Mouse (Mus musculus): Measurements from ENCODE around the gene Rasgrp3.
A peak's percentile ranks its signal among the peaks of the same experiment; 100 is the strongest.

Gene Rasgrp3

DNA sequence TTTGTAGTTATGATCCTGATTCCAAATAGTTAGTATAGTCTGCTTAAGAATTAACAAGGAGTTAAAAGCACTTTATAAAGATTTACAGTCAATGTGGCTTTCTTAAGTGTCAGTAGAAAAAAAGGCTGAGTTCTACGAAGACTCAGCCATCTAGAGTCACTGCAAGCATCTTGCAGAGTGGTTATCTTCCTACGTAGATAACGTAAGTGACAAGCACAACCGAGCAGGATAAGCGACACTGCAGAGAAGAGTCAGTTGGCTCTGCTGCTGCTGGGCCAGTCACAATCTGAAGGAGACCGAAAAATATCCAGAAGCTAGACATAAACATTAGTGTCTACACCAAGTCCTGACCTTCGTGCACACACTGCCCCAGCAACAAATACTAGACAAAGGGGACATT is 107.7 kb downstream of the Rasgrp3 start:
- no peak for DNase-seq

DNA sequence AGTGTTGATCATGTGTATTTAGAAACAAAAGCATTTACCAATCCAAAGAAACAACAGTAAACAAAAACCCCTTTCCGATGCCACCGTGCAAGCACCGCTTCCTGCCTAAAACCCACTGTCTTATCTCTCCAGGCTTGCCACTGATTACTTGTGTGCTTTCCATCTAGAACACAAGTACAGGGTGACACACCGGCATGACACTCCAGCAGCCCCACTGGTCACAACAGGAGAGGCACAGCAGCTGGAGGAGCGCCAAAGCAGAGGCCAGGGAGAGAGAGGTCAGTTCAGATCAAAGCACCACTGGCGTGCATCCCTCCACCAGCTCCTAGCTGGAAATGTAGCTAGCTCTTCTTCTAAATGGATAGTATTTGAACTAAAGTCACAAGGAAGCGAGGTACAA is 108.6 kb downstream of the Rasgrp3 start:
- peak in 1 of 2 experiments; percentile 26 for DNase-seq

DNA sequence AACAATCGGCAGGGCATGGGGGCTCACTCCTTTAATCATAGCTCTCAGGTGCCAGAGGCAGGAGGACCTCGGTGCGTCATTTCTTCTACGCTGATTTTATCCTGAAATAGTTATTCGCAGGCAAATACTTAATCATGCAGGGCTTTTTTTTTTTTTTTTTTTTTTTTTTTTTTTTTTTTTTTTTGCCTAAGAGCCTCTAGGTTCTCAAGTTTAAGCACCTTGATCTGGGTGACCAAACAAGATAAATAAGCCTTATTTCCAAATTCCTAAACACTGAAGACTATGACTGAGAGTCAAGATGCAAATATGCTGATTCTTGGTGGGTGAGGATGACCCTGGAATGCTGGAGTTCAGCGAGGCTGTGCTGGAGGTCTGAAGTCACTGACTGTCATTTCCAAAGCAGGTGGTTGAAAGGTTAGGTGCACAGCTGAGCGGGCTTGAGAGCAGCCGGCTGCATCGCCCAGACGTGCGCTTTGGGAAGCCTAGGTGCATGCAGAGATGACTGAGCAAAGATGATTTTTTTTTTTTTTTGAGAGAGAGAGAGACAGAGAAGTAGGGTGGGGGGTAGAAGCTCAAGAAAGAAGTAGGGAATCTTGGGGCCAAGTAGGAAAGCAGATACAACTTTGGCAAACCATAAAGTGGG is 115.2 kb downstream of the Rasgrp3 start:
- DNase-seq = peak; percentile 34 to 55

DNA sequence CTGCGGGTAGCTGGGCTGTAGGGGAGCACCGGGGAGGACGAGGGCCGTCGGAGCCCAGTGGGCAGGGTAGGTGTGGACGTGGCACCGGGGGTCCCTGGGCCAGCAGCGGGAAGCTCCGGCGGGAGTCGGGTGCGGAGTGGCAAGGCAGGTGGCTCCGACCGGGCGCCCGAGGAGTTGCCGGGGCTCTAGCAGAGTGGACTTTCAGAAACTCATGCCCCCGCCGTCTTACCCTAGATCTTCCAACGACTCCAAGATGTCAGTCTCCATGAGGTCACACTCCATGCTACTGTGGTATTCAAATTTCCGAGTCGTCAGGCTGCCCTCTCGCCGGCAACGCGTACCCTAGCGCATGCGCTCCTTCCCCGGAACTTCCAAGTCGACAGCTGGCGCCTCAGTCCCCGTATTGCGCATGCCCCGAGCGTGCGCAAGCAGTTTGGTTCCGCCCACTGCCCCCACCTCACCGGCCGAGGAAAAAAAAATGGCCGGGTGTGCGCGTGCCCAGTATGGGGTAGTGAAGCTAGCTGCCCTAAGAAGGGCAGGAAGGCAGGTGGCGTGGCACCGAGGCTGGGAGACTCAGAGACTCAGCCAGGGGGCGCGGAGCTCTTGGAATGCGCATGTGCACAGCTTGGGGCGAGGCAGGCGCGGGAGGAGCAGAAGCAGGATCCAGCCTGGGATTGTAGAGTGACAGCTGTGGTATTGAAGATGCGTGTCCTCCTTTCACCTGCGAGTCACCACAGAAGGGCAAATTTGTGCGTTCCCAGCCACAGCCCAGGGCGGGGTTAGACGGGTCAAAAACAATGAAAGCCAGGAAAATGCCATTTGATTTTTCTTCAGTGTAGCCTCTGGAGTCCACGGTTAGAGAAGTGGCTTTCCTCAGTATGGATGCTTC is 116.1 kb downstream of the Rasgrp3 start, which contains the start of gene Fam98a:
TSS of gene Fam98a (minus strand) at position 435 of the 889 bp plus-strand sequence.
- peak; percentile 98 to 99 for DNase-seq

DNA sequence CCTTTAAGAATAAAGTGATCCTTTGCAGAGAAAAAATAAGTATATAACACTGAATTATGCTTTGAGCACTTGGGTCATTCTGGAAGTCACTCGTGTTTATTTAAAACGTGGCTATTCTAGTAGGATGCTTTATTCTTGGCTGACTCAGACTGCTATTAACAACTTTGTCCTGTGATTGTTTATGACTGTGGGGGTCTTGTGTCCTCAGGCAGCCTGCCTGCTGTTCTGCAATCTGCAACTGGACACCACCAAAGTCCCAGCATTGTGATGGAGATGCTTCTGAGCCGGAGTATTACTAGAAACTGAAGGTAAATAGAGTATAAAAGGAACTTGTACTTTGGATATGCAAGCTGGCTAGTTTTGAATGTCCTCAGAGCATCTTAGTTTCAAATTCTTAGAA is 121.3 kb downstream of the Rasgrp3 start:
- no peak for DNase-seq

GRCm38 (mm10) chr17:75558041-75558440 is 122.3 kb downstream of the Rasgrp3 start:
- peak in 1 of 2 experiments; percentile 37 for DNase-seq

DNA sequence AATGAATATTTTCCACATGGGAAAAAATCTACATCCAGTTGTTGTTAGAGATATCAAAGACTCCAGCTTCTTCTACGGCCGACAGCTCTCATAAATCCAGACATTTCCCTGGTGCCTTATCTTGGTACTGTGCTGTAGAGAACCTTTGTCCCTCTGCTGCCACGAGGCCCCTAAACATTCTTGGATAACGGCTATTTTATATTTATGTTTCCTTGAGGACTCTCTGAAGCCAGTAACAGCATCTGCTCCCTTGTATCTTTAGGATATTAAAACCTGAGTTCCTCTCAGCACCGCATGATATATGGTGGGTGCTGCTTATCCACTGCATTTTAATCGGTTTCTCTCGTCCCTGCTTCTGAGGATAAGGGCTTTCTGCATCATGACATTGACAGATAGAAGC is 139.9 kb downstream of the Rasgrp3 start:
- DNase-seq = no peak
